Mouse (Mus musculus) kidney, adult 2 months (tissue): ENCODE results near the gene Psmg1.

ENCODE experiments used
- CTCF ChIP-seq: fragments of 200-500 bp; conservative IDR thresholded peaks from 2 replicates; pipeline ENCODE4 v1.5.1; 2011; ENCODE audit warnings: low read depth, mild to moderate bottlenecking, control low read depth, low read length, moderate library complexity, mixed read lengths; ENCODE audit not compliant: insufficient read depth, insufficient read length
- POLR2A ChIP-seq: fragments of 200-500 bp; IDR thresholded peaks from one replicate; pipeline ENCODE4 v1.6.1; 2011; ENCODE audit warnings: low read depth, low read length, control low read depth

GRCm38 (mm10) chr16:95964427-95965023 is 26.2 kb downstream of the Psmg1 start:
- TF ChIP-seq CTCF (peak; percentile 51), POLR2A (no peak)
